Mouse (Mus musculus): ENCODE data around the gene Limch1. TPM values are rescaled to one million over a fixed set of nuclear protein-coding genes. Genes with fewer than 3 reads are reported as not detected.

Limch1 gene
- total and polyA plus RNA-seq, 2 experiments, result 0.13 to 0.55 TPM

- 51% methylated on average over 3 of the region's 3 CpGs for WGBS
- H3K4me1 ChIP-seq (ENCODE audit: control insufficient read depth, insufficient read depth, low read length), result no peaks in the 10 kb centered on the region
- H3K27ac ChIP-seq (replicated peaks; ENCODE audit: insufficient read depth, low read depth, low read length), result no peak overlapping the region
- TF ChIP-seq CTCF (IDR thresholded peaks at IDR 0.05; ENCODE audit: low read depth, low read length), result no peak
- TF ChIP-seq POLR2A (IDR thresholded peaks at IDR 0.05; ENCODE audit: extremely low read depth, insufficient read depth, low read length), result no peak
- no peaks in the 10 kb centered on the region for H3K36me3 ChIP-seq (ENCODE audit: control insufficient read depth, insufficient read depth, low read length)
- no peak overlapping the region for H3K4me3 ChIP-seq (ENCODE audit: insufficient read depth, low read depth, low read length)
- no peak for DNase-seq (ENCODE audit: extremely low read depth, low read depth, low spot score)
- H3K9ac ChIP-seq (ENCODE audit: low read depth, low read length), result no peak overlapping the region
- H3K27me3 ChIP-seq (ENCODE audit: control insufficient read depth, insufficient read depth, low read length), result no peaks in the 10 kb centered on the region
- H3K79me2 ChIP-seq (ENCODE audit: control insufficient read depth, insufficient read depth, low read length), result no peaks in the 10 kb centered on the region
Measured at GRCm38 (mm10) chr5:66953375-66953774, 207.7 kb downstream of the Limch1 start.

DNA sequence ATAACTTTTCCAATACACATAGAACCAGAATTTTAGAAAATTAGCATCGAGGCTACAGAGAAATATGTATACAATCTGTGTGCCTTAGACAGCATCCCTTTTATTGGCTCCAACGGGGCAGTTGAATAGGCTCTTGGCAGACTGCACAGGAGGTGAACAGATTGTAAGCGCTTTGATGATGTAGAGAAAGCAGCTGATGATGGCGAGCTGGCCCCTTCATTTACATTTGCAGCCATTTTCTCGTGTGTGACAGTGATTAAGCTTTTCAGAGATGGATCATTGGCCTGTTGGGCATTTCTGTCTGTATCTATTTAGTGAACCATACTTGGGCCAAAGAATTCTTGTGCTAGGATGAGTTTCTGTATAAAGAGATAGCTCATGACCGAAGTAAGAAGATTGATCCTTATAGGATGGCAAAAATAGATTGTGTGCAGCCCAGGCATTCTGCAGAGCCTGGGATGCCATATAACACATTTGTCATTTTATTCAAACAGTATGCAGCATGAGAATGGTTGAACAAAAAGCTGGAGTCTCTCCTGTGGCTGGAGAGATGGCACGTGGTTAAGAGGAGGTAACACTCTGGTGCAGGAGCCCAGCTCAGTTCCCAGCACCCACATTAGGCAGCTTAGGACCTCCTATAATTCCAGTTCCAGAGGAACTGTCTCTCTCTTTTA lies 208.5 kb downstream of the Limch1 start:
- Histone ChIP-seq H3K9ac (ENCODE audit: low read depth, low read length) (no peak overlapping the region), H3K4me3 (ENCODE audit: insufficient read depth, low read depth, low read length) (no peak overlapping the region), H3K4me1 (ENCODE audit: control insufficient read depth, insufficient read depth, low read length) (no peaks in the 10 kb centered on the region), H3K27me3 (ENCODE audit: control insufficient read depth, insufficient read depth, low read length) (no peaks in the 10 kb centered on the region), H3K27ac (replicated peaks; ENCODE audit: insufficient read depth, low read depth, low read length) (no peak overlapping the region), H3K79me2 (ENCODE audit: control insufficient read depth, insufficient read depth, low read length) (no peaks in the 10 kb centered on the region), H3K36me3 (ENCODE audit: control insufficient read depth, insufficient read depth, low read length) (no peaks in the 10 kb centered on the region)
- no peak for DNase-seq (ENCODE audit: extremely low read depth, low read depth, low spot score)
- WGBS, result 84% methylated on average over 7 of the region's 7 CpGs
- TF ChIP-seq CTCF (IDR thresholded peaks at IDR 0.05; ENCODE audit: low read depth, low read length), result no peak
- TF ChIP-seq POLR2A (IDR thresholded peaks at IDR 0.05; ENCODE audit: extremely low read depth, insufficient read depth, low read length), result no peak

DNA sequence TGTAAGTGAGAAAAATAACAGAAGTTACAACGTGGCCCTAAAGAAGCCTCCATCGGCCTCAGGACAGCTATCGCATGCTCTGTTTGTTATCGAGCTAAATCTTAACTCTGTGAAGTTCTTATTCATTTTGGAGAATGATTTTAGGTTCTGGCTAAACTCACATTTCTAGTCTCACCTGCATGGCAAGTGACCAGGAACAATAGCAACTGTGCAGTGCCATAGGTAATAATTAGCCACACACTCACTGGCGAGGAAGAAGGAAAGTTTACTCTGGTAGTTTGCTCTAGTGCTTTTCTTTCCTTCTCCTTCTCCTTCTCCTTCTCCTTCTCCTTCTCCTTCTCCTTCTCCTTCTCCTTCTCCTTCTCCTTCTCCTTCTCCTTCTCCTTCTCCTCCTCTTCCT lies 209.6 kb downstream of the Limch1 start:
- DNase-seq (ENCODE audit: extremely low read depth, low read depth, low spot score), result no peak
- no peaks in the 10 kb centered on the region for H3K4me1 ChIP-seq (ENCODE audit: control insufficient read depth, insufficient read depth, low read length)
- H3K79me2 ChIP-seq (ENCODE audit: control insufficient read depth, insufficient read depth, low read length), result no peaks in the 10 kb centered on the region
- no peaks in the 10 kb centered on the region for H3K27me3 ChIP-seq (ENCODE audit: control insufficient read depth, insufficient read depth, low read length)
- no peaks in the 10 kb centered on the region for H3K36me3 ChIP-seq (ENCODE audit: control insufficient read depth, insufficient read depth, low read length)
- no peak overlapping the region for H3K27ac ChIP-seq (replicated peaks; ENCODE audit: insufficient read depth, low read depth, low read length)
- H3K4me3 ChIP-seq (ENCODE audit: insufficient read depth, low read depth, low read length), result no peak overlapping the region
- TF ChIP-seq CTCF (IDR thresholded peaks at IDR 0.05; ENCODE audit: low read depth, low read length) (no peak), POLR2A (IDR thresholded peaks at IDR 0.05; ENCODE audit: extremely low read depth, insufficient read depth, low read length) (no peak)
- no peak overlapping the region for H3K9ac ChIP-seq (ENCODE audit: low read depth, low read length)
- 62% methylated on average over 5 of the region's 5 CpGs for WGBS

- Histone ChIP-seq H3K9ac (ENCODE audit: low read depth, low read length) (no peak overlapping the region), H3K27me3 (ENCODE audit: control insufficient read depth, insufficient read depth, low read length) (no peaks in the 10 kb centered on the region), H3K4me1 (ENCODE audit: control insufficient read depth, insufficient read depth, low read length) (no peaks in the 10 kb centered on the region), H3K27ac (replicated peaks; ENCODE audit: insufficient read depth, low read depth, low read length) (no peak overlapping the region), H3K4me3 (ENCODE audit: insufficient read depth, low read depth, low read length) (no peak overlapping the region), H3K79me2 (ENCODE audit: control insufficient read depth, insufficient read depth, low read length) (no peaks in the 10 kb centered on the region), H3K36me3 (ENCODE audit: control insufficient read depth, insufficient read depth, low read length) (no peaks in the 10 kb centered on the region)
- no peak for DNase-seq (ENCODE audit: extremely low read depth, low read depth, low spot score)
- TF ChIP-seq POLR2A (IDR thresholded peaks at IDR 0.05; ENCODE audit: extremely low read depth, insufficient read depth, low read length), result no peak
- no peak for TF ChIP-seq CTCF (IDR thresholded peaks at IDR 0.05; ENCODE audit: low read depth, low read length)
- WGBS, result 86% methylated on average over 10 of the region's 10 CpGs
Measured at GRCm38 (mm10) chr5:66957656-66958055, 212.0 kb downstream of the Limch1 start.

GRCm38 (mm10) chr5:66958118-66958517 lies 212.5 kb downstream of the Limch1 start:
- 78% methylated on average over 8 of the region's 8 CpGs for WGBS
- no peak for TF ChIP-seq POLR2A (IDR thresholded peaks at IDR 0.05; ENCODE audit: extremely low read depth, insufficient read depth, low read length)
- TF ChIP-seq CTCF (IDR thresholded peaks at IDR 0.05; ENCODE audit: low read depth, low read length), result no peak

GRCm38 (mm10) chr5:66959968-66960367 lies 214.3 kb downstream of the Limch1 start:
- H3K4me1 ChIP-seq (ENCODE audit: control insufficient read depth, insufficient read depth, low read length), result no peaks in the 10 kb centered on the region
- H3K27ac ChIP-seq (replicated peaks; ENCODE audit: insufficient read depth, low read depth, low read length), result no peak overlapping the region
- DNase-seq (ENCODE audit: extremely low read depth, low read depth, low spot score), result no peak
- no peaks in the 10 kb centered on the region for H3K36me3 ChIP-seq (ENCODE audit: control insufficient read depth, insufficient read depth, low read length)
- H3K4me3 ChIP-seq (ENCODE audit: insufficient read depth, low read depth, low read length), result no peak overlapping the region
- WGBS, result 93% methylated on average over 8 of the region's 8 CpGs
- H3K79me2 ChIP-seq (ENCODE audit: control insufficient read depth, insufficient read depth, low read length), result no peaks in the 10 kb centered on the region
- no peak overlapping the region for H3K9ac ChIP-seq (ENCODE audit: low read depth, low read length)
- H3K27me3 ChIP-seq (ENCODE audit: control insufficient read depth, insufficient read depth, low read length), result no peaks in the 10 kb centered on the region
- TF ChIP-seq CTCF (IDR thresholded peaks at IDR 0.05; ENCODE audit: low read depth, low read length) (no peak), POLR2A (IDR thresholded peaks at IDR 0.05; ENCODE audit: extremely low read depth, insufficient read depth, low read length) (no peak)

More at GRCm38 (mm10) chr5:66958118-66958517, 212.5 kb downstream of the Limch1 start:
- no peak overlapping the region for H3K27ac ChIP-seq (replicated peaks; ENCODE audit: insufficient read depth, low read depth, low read length)
- H3K36me3 ChIP-seq (ENCODE audit: control insufficient read depth, insufficient read depth, low read length), result no peaks in the 10 kb centered on the region
- no peaks in the 10 kb centered on the region for H3K27me3 ChIP-seq (ENCODE audit: control insufficient read depth, insufficient read depth, low read length)
- no peak overlapping the region for H3K4me3 ChIP-seq (ENCODE audit: insufficient read depth, low read depth, low read length)
- no peak for DNase-seq (ENCODE audit: extremely low read depth, low read depth, low spot score)
- H3K4me1 ChIP-seq (ENCODE audit: control insufficient read depth, insufficient read depth, low read length), result no peaks in the 10 kb centered on the region
- no peaks in the 10 kb centered on the region for H3K79me2 ChIP-seq (ENCODE audit: control insufficient read depth, insufficient read depth, low read length)
- no peak overlapping the region for H3K9ac ChIP-seq (ENCODE audit: low read depth, low read length)
